13 mouse cellular contexts compared by ENCODE assay signal in genomic region chr3:38568596-38568975, GRCm38 (mm10).
A peak's percentile ranks its signal among the peaks of the same experiment; 100 is the strongest.
DNase-seq lines count a peak whose midpoint lies in the region; ATAC-seq and TF ChIP-seq lines count a peak whose summit lies in the region.
"Had no signal": no experiment of that assay in that cellular context is flagged by ENCODE, and none has a peak within 500 bp of the region (broad histone marks: within the 10 kb centered on the region; RNA-seq: fewer than 3 reads in every experiment).

No protein-coding gene starts in this region.

- H3K27me3 ChIP-seq in ES-Bruce4 (ENCODE audit: control insufficient read depth, insufficient read depth, low read length, poor library complexity, severe bottlenecking) = no peaks in the 10 kb centered on the region
- H3K27me3 ChIP-seq in forebrain, embryonic 13.5 days = no peaks in the 10 kb centered on the region
- H3K27me3 ChIP-seq in midbrain, embryonic 12.5 days = no peaks in the 10 kb centered on the region
- no peaks in the 10 kb centered on the region for H3K27me3 ChIP-seq in liver, embryonic 12.5 days (replicated peaks)

- TF ChIP-seq CTCF in ES-Bruce4 (IDR thresholded peaks at IDR 0.05; ENCODE audit: low read depth, low read length) = no peak

- ATAC-seq in forebrain, embryonic 13.5 days = peak; percentile 53
- peak; percentile 85 for ATAC-seq in midbrain, embryonic 12.5 days (ENCODE audit: low FRiP score, low read depth)
- ATAC-seq in liver, embryonic 12.5 days = no peak

- no peak overlapping the region for H3K27ac ChIP-seq in ES-Bruce4 (ENCODE audit: insufficient read depth, low read length)
- H3K27ac ChIP-seq in forebrain, embryonic 13.5 days = 0 out of 2 replicates have a peak overlapping the region, but pooled peaks have one; percentile 4
- peak overlapping the region; percentile 79 for H3K27ac ChIP-seq in midbrain, embryonic 12.5 days (replicated peaks)
- no peak overlapping the region for H3K27ac ChIP-seq in liver, embryonic 12.5 days
- H3K27ac ChIP-seq: macrophage had no signal

- no peak overlapping the region for H3K9ac ChIP-seq in ES-Bruce4 (ENCODE audit: low read depth, poor library complexity, severe bottlenecking)
- no peak overlapping the region for H3K9ac ChIP-seq in forebrain, embryonic 13.5 days
- H3K9ac ChIP-seq in midbrain, embryonic 12.5 days (replicated peaks) = no peak overlapping the region
- no peak overlapping the region for H3K9ac ChIP-seq in liver, embryonic 12.5 days

- intact Hi-C loops in heart, postnatal 36 days (cut with DNase I) = no loop called here

- no peaks in the 10 kb centered on the region for H3K4me1 ChIP-seq in ES-Bruce4 (ENCODE audit: control insufficient read depth, insufficient read depth, low read length)
- peaks cover 28% of the 10 kb centered on the region for H3K4me1 ChIP-seq in forebrain, embryonic 13.5 days
- peaks cover 37% of the 10 kb centered on the region for H3K4me1 ChIP-seq in midbrain, embryonic 12.5 days
- H3K4me1 ChIP-seq in liver, embryonic 12.5 days = no peaks in the 10 kb centered on the region

- no peaks in the 10 kb centered on the region for H3K36me3 ChIP-seq in ES-Bruce4 (ENCODE audit: control insufficient read depth, insufficient read depth, low read length, poor library complexity, severe bottlenecking)
- H3K36me3 ChIP-seq in forebrain, embryonic 13.5 days (ENCODE audit: poor library complexity, severe bottlenecking) = no peaks in the 10 kb centered on the region
- no peaks in the 10 kb centered on the region for H3K36me3 ChIP-seq in midbrain, embryonic 12.5 days
- H3K36me3 ChIP-seq in liver, embryonic 12.5 days = no peaks in the 10 kb centered on the region

- no peak for TF ChIP-seq POLR2A in ES-Bruce4 (IDR thresholded peaks at IDR 0.05; ENCODE audit: insufficient read depth, low read length)

- peak; percentile 59; the same call in 1 of the 2 replicates for TF ChIP-seq EP300 in ES-Bruce4 (IDR thresholded peaks at IDR 0.05; ENCODE audit: insufficient read depth, low read depth, low read length)

- DNase-seq in heart, adult 11 months = peak; percentile 58
- DNase-seq in heart, postnatal 36 days = no peak
- no peak for DNase-seq in spleen, postnatal 14 days (ENCODE audit: low spot score in 2 of 2)
- DNase-seq in testis, postnatal 14 days (ENCODE audit: low spot score) = no peak
- DNase-seq: cerebellum, postnatal 36 days; kidney, adult 11 months; layer of hippocampus, postnatal 36 days; liver had no signal

- H3K4me2 ChIP-seq in forebrain, embryonic 13.5 days = 0 out of 2 replicates have a peak overlapping the region, but pooled peaks have one; percentile 10
- peak overlapping the region; percentile 15; the same call in 1 of the 2 replicates for H3K4me2 ChIP-seq in midbrain, embryonic 12.5 days (replicated peaks)
- H3K4me2 ChIP-seq in liver, embryonic 12.5 days = no peak overlapping the region

- WGBS in forebrain, embryonic 13.5 days = 15% methylated on average over 2 of the region's 2 CpGs
- 9% methylated on average over 2 of the region's 2 CpGs for WGBS in midbrain, embryonic 12.5 days
- 38% methylated on average over 2 of the region's 2 CpGs for WGBS in liver, embryonic 12.5 days (ENCODE audit: insufficient replicate concordance)

- no peaks in the 10 kb centered on the region for H3K9me3 ChIP-seq in ES-Bruce4 (replicated peaks; ENCODE audit: control insufficient read depth, insufficient read depth, low read length, poor library complexity, severe bottlenecking)
- no peaks in the 10 kb centered on the region for H3K9me3 ChIP-seq in forebrain, embryonic 13.5 days (replicated peaks)
- H3K9me3 ChIP-seq in midbrain, embryonic 12.5 days = no peaks in the 10 kb centered on the region
- H3K9me3 ChIP-seq in liver, embryonic 12.5 days (replicated peaks) = no peaks in the 10 kb centered on the region

- no peak overlapping the region for H3K4me3 ChIP-seq in ES-Bruce4 (ENCODE audit: low read depth, low read length)
- no peak overlapping the region for H3K4me3 ChIP-seq in forebrain, embryonic 13.5 days
- H3K4me3 ChIP-seq in midbrain, embryonic 12.5 days = no peak overlapping the region
- H3K4me3 ChIP-seq in liver, embryonic 12.5 days = no peak overlapping the region

Comparison
In these comparisons a context has a peak if more than half of its experiments do, and no peak if none do; other contexts are left out.
1. H3K27ac ChIP-seq: peak in forebrain, embryonic 13.5 days (single experiment) and midbrain, embryonic 12.5 days (single experiment); none in ES-Bruce4 (single experiment) and liver, embryonic 12.5 days (single experiment).